17 mouse cellular contexts compared by ENCODE assay signal in genomic region chr2:128282591-128282990, GRCm38 (mm10).
"Had no signal": no experiment of that assay in that cellular context is flagged by ENCODE, and none has a peak within 500 bp of the region (broad histone marks: within the 10 kb centered on the region; RNA-seq: fewer than 3 reads in every experiment).

No protein-coding gene starts in this region.

- H3K36me3 ChIP-seq: midbrain, embryonic 12.5 days; midbrain, embryonic 15.5 days; neural tube, embryonic 13.5 days; neural tube, embryonic 15.5 days had no signal

- H3K27me3 ChIP-seq: midbrain, embryonic 15.5 days; neural tube, embryonic 13.5 days; neural tube, embryonic 15.5 days had no signal

- H3K9ac ChIP-seq: lung, embryonic 14.5 days; midbrain, embryonic 12.5 days; midbrain, embryonic 15.5 days; neural tube, embryonic 13.5 days; neural tube, embryonic 15.5 days had no signal

- H3K4me2 ChIP-seq: lung, embryonic 14.5 days; midbrain, embryonic 12.5 days; midbrain, embryonic 15.5 days; neural tube, embryonic 13.5 days; neural tube, embryonic 15.5 days had no signal

- ATAC-seq: midbrain, embryonic 15.5 days had no signal

- H3K27ac ChIP-seq: midbrain, embryonic 12.5 days; midbrain, embryonic 15.5 days; neural tube, embryonic 13.5 days; neural tube, embryonic 15.5 days had no signal

- H3K9me3 ChIP-seq: midbrain, embryonic 12.5 days; midbrain, embryonic 15.5 days; neural tube, embryonic 13.5 days; neural tube, embryonic 15.5 days had no signal

- DNase-seq: lung, adult 18-20 months; lung, embryonic 14.5 days; lung, postnatal 10 days; lung, postnatal 4 days; retina, postnatal 1 day; right cerebral cortex, adult 18-20 months; right cerebral cortex, postnatal 25 days; right cerebral cortex, postnatal 4 days; spleen, adult 18-20 months; thymus, adult 18-20 months; thymus, postnatal 14 days; thymus, postnatal 36 days had no signal

- H3K4me3 ChIP-seq: midbrain, embryonic 12.5 days; midbrain, embryonic 15.5 days; myocyte; neural tube, embryonic 13.5 days; neural tube, embryonic 15.5 days had no signal
